Mouse (Mus musculus): Measurements from ENCODE around the gene Ntn1.

The Ntn1 gene

DNA sequence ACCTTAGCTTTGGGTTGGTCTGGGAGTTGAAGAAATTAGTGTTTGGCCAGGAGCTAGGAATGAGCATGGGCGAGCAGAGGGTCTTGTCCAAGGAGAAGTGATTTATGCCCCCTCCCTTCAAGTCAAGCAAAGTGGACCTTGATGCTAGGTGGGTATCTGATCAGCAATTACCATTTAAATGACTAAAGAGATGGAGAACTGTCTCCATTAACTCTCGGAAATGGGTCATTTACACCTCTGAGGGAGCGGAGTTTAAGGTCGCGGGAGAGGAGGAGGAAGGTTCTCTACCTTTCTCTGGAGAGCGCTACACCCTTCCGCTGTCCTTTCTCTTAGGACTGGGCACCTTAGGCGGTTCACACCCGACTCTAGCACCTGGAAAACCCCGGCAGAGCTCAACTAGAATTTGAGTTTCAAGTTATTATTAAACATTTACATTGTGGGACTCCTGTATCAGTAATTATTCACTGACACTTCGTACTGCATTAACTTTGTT lies at the start of gene Ntn1:
Gene Ntn1 (minus strand): TSS at position 97 of the 493 bp plus-strand sequence.
- no peak for DNase-seq

DNA sequence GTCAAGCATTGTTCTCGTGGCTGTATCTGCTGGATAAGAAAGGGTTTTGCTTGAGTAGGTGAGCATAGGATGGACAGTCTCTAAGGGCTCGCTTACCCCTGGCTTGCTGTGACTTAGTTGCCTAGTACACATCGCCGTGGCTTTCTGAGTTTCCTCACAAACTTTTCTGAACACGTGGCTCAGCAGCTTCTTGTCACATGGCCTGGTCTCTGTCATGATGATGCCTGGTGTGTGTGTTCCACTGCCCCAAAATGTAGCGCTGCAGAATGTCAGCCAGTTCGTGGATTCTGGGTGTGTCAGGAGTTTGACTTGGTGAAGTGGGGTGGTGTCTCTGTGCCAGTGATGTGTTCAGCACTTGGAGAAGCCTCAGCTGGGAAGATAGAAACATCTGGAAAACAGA lies 47.7 kb upstream of the Ntn1 start:
- DNase-seq: no peak

DNA sequence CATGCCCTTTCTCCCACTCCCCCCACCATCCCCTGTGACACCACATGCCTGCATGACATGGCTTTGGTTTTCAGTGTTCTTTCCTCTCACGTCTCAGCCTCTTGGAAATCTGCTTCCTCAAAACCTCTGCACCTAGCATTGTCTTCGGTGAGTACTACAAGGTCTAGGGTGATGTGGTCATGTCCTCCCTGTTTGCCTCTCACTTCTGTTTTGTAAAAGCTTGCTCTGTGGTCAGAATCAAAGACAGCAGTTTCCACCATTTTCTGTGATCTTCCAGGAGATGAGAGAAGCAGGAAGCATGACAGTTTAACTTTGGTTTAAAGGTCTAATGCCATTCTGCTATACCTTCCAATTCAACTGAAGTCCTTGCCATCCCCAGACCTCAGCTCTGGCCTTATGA lies 46.6 kb upstream of the Ntn1 start:
- no peak for DNase-seq

DNA sequence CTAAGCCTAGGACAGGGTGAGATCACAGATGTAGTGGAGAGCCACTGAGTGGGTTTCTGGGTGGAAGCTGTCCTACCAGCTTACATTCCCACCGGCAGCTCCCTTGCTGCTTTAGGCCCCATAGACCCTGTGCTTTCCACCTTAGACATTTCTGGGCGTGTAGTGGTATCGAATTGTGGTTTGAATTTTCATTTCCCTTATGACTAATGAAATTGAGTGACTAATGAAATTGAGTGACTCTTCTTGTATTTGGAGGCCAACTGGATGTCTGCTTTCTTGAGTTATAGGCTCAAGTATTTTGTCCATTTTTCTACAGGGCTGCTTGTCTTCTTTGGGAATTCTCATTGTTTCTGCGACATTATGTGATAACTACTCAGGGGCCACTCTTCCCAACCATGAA lies 45.9 kb upstream of the Ntn1 start:
- DNase-seq: no peak

DNA sequence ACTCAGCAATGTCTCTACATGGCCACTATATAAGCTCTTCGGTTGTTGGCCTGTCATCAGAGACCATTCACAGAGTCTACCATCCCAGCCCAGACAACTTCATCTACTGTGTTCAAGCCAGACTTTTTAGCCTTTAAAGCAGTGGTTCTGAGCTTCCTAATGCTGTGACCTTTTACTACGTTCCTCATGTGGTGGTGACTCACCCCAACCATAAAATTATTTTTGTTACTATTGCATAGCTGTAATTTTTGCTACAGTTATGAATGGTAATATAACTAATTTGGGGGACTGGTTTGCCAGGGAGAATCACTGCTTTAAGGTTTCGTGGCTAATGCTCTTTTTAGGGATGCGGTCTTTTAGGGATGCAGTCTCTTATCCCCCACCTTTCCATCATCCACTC lies 45.3 kb upstream of the Ntn1 start:
- DNase-seq: no peak

DNA sequence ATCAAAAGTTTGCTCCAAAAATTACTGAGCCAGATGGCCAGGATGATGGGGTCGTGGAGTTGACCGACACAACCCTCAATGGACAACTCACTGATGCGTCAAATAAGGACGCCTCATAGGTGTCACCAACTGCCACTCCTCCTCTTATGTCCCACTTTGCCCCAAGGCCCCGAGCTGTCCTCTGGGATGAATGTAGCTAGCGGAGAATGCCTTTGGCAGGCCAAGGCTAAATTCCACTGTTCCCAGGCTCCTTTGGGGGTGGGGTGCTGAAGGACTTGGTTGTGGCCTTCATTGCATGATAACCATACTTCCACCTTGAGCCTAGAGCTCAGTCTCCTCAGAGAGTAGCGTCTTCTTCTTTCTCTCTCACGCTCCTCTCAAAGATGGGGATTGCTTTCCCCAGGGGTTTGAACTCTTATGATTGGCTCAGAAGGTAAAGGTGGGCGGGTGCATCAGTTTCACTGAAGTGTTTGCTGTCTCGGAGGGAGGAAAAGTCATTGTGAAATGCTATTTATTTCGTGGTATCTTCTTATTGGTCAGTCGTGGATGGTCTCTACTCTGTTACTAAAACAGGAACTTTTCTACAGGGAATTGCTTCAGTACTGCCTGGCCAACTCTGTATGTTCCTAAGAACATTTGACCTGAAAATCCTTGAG lies 42.5 kb upstream of the Ntn1 start:
- DNase-seq: no peak

DNA sequence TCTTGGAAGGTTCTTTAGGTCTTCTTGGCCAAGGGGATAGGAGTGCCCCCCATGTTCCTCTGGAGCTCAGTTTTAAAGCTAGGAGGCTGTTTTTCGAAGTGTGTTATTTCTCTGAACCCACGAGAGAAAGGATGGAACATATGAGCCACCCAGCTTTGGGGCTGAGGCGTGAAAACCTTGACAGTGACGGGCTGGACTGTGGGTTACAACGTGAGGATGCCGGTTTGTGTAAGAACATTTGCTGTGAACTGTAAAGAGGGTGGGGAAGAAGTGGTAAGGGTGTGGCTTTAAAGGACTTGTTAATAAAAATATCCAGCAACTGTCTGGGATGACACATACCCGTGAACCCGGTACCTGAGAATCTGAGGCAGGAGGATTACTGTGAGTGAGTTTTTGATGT lies 41.7 kb upstream of the Ntn1 start:
- DNase-seq: no peak

DNA sequence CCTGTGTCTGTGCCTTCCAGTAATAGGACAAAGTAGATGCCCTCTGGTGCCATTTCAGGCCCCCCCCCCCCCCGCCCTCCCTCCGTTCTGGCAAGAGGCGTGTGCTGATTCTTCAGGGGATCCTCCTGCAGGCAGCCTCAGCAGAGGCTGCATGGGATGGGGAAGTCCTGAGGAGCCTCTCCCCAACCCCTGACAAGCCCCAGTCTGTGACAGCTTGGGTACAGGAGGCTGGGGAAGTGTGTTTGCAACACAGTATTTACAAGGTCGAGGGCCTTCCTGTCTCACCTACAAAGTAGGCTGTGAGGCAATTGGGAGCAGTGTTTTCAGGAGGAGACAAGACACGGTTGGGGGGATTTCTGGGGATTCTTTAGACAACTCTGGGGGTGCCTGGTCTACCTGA lies 40.3 kb upstream of the Ntn1 start:
- no peak for DNase-seq

DNA sequence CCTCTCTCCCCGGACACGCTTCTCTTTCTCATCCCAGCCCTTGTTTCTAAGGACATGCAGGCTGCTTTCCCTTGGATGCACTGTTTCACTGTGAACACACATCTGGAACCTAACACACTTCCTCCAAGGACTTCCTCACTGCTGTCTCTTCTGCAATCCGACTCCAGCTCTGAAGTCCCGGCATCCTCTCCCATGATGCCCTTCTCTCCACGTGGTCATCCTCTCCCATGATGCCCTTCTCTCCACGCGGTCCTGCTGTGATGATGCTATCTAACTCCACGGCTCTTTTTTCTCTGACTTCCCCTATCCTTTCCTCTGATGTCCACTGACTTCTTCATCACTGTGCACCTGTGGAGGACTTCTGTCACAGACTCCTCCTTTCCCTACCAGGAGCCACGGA lies 39.5 kb upstream of the Ntn1 start:
- no peak for DNase-seq

DNA sequence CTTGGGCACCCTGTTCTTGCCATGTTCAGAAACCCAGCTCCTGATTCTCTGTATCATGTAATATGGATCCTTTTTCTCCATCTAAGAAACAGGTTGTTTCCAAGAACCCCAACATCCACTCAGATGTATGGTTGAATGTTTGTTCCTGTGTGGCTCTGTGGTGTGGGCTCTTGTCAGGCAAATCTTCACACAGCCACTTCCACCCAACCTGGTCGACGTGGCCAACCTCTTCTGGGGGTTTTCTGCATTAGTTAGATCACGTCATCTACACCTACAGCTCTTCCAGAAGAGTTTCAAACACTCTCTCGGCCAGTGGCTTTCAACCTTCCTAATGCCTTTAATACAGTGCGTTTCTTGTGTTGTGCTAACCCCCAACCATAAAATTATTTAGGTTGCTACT lies 35.8 kb upstream of the Ntn1 start:
- DNase-seq: no peak

DNA sequence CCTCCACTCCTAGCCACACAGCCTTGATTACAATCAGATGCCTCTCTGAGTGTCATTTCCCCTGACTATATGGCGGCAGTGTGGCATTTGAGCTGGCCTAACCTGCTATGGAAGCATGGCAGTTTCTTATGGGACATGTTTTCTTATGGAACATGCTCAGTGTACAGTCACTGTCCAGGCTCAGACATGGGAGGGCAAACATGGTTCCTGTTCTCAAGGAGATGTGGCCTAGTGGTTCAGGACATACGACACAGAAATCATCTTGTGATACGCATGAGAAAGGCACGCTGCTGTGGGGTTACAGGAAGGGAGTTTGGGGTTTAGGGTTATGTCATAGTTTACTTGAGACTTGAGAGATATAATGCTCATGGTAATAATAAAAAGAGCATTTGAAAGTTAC lies 35.0 kb upstream of the Ntn1 start:
- no peak for DNase-seq

DNA sequence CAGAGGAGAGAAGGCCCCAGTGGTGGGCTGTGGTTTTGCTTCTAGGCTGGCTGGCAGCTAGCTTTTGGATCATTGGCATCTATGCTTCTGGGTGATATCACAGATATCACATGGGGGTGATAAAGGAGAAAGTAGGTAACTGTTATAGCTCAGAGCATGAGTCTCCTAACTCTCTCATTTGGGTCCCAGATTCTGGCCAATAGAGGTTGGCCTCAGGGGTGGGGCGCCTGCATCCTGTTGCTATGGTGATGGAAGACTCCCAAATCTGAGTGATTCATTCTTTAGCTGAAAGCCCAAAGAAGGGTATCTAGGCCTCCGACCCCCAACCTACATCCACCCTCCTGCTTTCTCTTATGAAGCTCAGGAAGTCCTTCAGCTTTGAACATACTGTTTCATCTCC lies 34.1 kb upstream of the Ntn1 start:
- DNase-seq: no peak

DNA sequence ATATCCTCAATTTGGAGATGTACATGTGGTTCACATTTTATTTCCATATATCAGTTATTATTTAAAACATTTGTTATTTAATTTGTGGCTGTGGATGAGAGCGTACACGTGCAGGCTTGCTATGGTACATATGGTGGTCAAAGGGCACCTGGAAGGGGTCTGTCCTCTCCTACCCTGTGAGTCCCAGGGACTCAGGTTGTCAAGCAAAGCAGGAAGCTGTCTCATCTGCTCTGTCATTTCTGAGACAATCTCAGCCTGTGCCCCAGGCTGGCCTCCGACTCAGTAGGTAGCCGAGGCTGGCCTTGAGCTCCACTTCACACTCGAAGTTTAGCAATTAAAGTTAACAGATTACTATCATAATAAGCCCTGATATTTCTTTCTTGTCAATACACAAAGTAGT lies 32.9 kb upstream of the Ntn1 start:
- DNase-seq: no peak

DNA sequence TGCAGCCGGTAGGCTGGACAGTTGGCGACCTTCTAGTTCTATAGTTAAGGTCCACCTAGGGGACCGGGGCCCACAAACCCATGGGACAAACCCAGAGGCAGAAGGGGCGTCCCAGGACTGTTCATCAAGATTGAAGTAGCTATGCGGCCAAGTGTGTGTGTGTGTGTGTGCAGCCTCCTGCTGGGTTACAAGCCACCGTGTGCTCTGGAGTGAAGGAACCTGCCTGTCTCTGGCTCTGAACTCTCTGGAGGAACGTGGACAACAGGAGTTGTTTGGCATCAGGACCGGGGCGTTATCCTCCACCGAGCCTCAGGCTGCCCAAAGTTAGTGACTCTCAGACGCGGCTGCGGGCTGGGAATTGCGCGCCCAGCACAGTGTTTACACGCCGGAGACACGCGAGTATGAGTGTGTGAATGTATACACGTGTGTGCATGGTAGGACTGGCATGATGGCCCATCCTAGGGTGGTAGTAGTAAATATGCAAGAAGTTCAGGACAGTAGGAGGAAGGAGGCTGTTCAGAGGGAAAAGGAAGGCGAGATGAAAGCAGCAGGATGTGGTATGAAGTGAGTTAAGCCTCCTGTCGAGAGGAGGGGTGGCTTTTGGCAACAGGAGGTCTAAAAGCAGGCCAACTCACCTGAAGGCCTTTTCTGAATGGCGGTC lies 31.9 kb upstream of the Ntn1 start:
- no peak for DNase-seq

DNA sequence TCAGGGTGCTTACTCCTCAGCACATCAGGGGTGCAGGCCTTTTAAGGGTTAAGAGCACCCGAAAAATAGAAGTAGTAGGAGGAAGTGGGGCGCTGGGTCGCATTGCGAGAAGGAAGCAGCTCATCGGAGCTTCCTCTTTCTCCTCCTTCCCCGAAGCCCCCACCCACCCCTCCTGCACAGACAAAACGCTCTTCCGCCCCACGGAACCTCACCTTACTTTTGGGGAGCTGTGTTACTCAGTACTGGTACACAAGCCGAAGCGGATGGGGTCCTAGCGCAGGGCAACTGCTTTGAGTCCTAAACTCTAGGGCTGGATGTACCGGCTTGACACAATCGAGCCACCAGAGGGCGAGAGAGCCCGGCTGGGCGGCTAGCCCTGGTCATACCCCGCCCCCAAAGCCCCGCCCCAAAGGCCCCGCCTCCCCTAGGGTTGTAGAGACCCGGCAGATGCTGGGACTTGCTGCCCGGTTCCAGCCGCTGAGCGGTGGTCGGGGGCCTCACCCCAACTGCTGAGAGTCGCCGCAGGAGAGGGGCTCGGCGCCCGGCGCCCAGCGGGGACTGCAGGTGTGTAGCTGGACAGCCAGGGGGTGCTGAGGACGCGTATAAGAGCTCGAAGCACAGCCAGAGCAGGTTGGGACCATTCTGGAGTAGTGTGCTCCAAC lies 31.2 kb upstream of the Ntn1 start, which contains the start of gene Pik3r5:
Gene Pik3r5 (plus strand): TSS at position 423 of the 662 bp plus-strand sequence.
- peak; percentile 3 for DNase-seq

DNA sequence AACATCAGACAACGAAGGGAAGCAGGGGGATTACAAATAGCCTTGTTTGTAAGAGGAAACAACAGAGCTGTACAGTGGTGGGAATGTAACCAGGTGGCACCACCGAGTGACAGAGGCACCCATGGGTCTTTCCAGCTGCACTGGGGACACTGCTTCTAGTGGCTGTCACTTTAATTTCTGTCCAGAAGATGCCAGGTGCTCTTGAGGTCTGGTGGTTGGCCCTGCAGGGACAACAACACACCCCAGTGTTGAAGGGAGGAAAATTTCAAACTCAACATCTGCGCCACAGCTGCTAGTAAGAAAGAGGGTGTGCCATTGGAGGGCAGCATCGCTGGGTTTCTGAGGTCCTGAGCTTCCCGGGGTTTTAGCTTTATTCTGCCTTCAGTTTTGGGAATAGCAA lies 30.0 kb upstream of the Ntn1 start:
- no peak for DNase-seq

DNA sequence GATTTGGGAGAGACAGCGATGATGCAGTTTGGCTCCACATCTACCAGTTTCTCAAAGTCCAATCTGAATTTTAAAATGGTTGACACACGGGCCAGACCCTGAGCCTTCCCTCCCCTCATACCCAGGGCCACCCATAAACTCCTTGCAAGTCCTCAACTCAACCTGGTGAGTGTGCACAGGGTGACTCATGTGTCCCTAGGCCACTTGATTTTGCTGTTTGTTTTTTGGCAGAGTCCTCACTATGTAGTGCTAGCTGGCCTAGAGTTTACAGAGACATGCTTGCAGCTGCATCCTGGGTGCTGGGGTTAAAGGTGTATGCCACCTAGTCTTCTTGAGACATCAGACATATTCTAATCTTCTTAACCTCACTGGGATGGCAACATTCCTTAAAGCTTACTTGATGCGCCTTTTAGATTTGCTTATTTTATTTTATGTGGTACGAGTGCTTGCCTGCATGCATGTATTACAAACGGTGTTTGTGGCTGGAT lies 26.5 kb upstream of the Ntn1 start:
- DNase-seq: no peak

DNA sequence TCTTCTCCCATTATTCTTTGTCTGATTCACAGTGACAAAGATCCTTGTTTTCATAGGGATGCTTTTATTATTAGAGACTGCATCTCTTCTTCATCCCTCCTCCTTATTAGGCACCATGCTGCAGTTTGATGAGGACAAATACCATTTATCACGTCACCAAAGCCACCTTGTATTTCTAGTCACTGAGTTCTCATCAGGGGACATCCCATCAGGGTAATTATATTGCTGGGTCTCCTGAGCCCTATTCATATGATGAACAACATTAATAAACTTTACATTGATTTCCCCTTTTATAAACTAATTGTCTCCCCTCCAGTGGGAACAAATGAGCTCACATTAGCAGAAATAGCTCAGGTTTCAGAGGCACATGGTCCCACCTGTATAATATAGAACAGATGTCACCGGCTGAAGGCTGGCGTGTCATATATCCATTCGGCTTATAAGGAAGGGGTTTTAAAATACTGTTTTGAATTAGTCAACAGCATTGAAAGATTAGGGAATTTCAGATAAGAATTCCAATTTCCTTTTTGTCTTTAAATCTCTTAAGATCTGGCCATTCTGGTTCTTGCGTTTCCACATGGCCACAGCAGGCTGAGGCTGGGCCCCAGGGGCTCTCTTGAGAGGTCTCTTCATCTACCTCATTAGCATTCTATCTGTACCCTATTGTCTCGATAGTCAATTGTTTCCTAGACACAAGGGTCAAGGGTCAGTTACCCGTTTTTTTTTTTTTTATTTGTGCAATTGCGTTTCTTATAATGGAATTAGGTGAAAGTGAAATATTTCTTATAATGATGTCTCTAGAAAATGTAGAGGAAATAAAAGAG lies 25.1 kb upstream of the Ntn1 start:
- DNase-seq: no peak

DNA sequence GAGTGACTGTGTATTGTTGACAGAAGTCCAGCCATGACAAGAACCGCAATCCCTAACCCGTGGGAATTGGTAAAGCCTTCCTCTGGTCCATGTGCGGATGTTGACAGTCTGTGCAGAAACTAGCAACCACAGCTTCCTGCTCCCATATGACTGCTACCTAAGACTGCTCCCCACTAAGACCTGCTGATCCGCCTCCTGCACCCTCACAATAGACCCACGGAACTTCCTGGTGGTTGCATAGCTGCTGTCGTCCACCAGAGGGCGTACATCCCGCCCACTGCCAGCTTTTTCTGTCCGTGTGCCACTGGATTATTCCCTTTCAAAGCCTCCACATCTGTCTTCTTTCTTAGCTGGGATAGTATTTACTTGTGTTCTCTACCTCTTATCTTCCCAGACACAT lies 17.2 kb upstream of the Ntn1 start:
- DNase-seq: no peak

DNA sequence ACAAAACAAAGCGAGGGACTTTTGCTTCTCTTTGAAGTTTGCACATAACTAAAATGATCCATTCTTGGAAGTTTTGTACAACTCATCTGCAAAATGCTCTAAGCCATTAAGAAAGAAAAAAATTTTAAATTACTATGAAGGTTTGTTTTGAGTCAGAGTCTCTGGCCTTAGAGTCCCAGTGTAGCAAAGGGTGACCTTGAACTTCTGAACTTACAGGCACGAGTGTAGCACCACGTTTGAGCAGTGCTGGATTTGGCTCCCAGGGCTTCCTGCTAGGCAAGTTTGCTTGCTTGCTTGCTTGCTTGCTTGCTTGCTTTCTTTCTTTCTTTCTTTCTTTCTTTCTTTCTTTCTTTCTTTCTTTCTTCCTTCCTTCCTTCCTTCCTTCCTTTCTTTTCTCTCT lies 16.4 kb upstream of the Ntn1 start:
- DNase-seq: no peak

DNA sequence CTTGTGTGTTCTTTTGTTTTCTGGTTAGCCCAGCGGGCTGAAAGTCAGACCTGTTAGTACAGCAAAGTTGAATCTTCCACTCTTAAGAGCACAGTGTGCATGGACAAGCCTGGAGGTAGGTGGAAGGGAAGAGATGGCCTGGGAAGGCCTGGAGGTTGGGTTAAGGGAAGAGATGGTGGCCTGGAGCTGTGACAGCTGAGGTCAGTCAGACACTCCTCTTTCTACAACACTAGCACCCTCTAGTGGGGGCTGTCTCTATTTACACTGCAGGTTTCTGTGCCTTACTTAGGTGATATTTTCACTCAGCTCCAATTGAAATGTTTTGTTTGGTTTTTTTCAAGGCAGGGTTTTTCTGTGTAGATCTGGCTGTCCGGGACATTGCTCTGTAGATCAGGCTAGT lies 7.5 kb upstream of the Ntn1 start:
- DNase-seq: peak; percentile 64

DNA sequence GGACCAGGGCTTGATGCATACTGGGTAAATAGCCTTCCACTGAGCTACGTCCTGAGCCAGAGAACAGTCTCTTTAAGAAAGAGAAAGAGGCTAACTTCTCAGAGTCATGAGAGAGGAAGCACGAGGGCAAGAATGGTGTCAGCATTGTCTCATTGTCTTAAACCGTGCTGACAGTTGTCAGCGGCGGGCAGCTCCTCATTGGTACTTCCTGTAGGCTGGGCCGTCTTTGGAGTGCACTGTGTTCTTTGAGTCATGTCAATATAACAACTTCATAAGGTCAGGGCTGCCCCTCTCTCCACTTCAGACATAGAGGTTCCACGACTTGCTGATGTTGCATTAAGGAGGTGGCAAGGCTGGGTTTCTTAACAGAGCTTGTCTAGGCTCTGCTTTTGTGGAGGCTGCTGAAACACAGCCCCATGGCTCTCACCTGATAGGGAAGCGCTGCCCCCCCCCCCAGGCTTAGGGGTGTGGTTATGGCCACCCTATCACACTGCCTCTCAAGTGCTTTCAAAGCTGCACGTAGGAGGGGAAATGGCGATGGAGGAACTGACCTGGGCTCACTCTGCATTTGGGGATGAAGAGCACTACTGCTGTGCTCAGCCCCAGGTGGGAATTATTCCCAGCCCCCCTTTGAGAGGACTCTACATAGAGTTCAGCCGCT lies 6.8 kb upstream of the Ntn1 start:
- no peak for DNase-seq

DNA sequence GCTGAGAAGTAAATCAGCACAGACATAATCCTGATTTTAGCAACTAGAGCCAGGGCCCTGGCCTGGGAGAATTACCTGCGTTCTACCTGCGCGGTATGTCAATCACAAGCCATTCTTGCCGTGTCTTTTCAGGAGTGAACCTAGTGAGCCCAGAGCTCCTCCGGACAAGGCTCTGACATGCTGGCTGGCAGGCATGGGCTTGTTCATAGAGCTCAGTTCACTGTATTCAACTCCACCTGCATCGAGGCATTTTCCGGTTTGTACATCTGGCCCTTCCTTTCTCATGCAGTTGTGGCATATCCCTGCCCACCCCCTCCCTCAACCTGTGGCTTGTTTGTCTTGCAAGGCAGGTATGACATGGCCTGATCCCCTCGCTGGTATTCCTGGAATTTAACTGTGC lies 5.0 kb upstream of the Ntn1 start:
- DNase-seq: no peak
